Mouse (Mus musculus) limb, embryonic 14.5 days (tissue): ENCODE data around the gene Gm21973. TPM values are rescaled to one million over a fixed set of nuclear protein-coding genes. Genes with fewer than 3 reads are reported as not detected.

Experiments
- ATAC-seq: fragments of 200-750 bp; cut with Nextera tagmentation; 2 replicates; pipeline ENCODE4 v1.8.0; 2017; ENCODE audit warnings: low read depth, moderate number of reproducible peaks, moderate TSS enrichment; ENCODE audit not compliant: low FRiP score
- DNase-seq: peaks from one replicate; pipeline ENCODE4 v3.0.0-alpha.2; 2015; ENCODE audit warnings: low spot score
- H3K27ac ChIP-seq: fragments of 300-500 bp; sonication (generic); replicated peaks from 2 replicates; pipeline ENCODE4 v1.5.1; 2014; ENCODE audit warnings: low read depth, mild to moderate bottlenecking, low read length, moderate library complexity, mixed read lengths
- H3K27me3 ChIP-seq: fragments of 300-500 bp; sonication (generic); 2 replicates; pipeline ENCODE4 v1.6.1; 2014; ENCODE audit warnings: low read length, mixed read lengths; ENCODE audit not compliant: control insufficient read depth, insufficient read depth
- H3K36me3 ChIP-seq: fragments of 300-500 bp; sonication (generic); 2 replicates; pipeline ENCODE4 v1.6.1; 2014; ENCODE audit warnings: mild to moderate bottlenecking, low read length, moderate library complexity, mixed read lengths; ENCODE audit not compliant: control insufficient read depth, insufficient read depth
- H3K4me1 ChIP-seq: fragments of 300-500 bp; sonication (generic); 2 replicates; pipeline ENCODE4 v1.6.1; 2014; ENCODE audit warnings: antibody characterized with exemption, low read length, mixed read lengths; ENCODE audit not compliant: control insufficient read depth, insufficient read depth
- H3K4me2 ChIP-seq: fragments of 300-500 bp; sonication (generic); replicated peaks from 2 replicates; pipeline ENCODE4 v1.6.1; 2014; ENCODE audit warnings: low read depth, mild to moderate bottlenecking, low read length, moderate library complexity; ENCODE audit not compliant: severe bottlenecking
- H3K4me3 ChIP-seq: fragments of 300-500 bp; sonication (generic); replicated peaks from 2 replicates; pipeline ENCODE4 v1.5.1; 2014; ENCODE audit warnings: low read length
- H3K9ac ChIP-seq: fragments of 300-500 bp; sonication (generic); 2 replicates; pipeline ENCODE4 v1.6.1; 2014; ENCODE audit warnings: mild to moderate bottlenecking, low read depth, low read length, moderate library complexity; ENCODE audit not compliant: severe bottlenecking
- H3K9me3 ChIP-seq: fragments of 300-500 bp; sonication (generic); 2 replicates; pipeline ENCODE4 v1.6.1; 2016; ENCODE audit warnings: low read length; ENCODE audit not compliant: control insufficient read depth
- POLR2A ChIP-seq: fragments of 200-500 bp; IDR thresholded peaks from 2 replicates; pipeline ENCODE4 v1.8.0; 2012; ENCODE audit warnings: inconsistent platforms, mild to moderate bottlenecking, moderate library complexity, borderline replicate concordance; ENCODE audit not compliant: insufficient read depth, insufficient read length; ENCODE audit errors: extremely low read depth
- WGBS: fragments of 180-500 bp; shearing (Covaris S2); extraction: QIAGEN DNeasy Blood & Tissue Kit; methylation state at CpG from one replicate; pipeline ENCODE4 v1.1.7; 2014; 5-methylcytosine and 5-hydroxymethylcytosine counted together
- polyA plus RNA-seq, 2 experiments: library from polyadenylated mRNA; depleted of rRNA in 1 of 2; stranded (reverse) in 1 of 2; unstranded in 1 of 2; fragments of >200 nt; fragmentation: Nextera tagmentation in 1 of 2; extraction: Ambion mirVana in 1 of 2; gene quantifications; 2 replicates each; pipeline versions ENCODE4 v1.2.1 to v1.2.3; 2012 to 2014

The Gm21973 gene
- polyA plus RNA-seq (2012; rRNA removed) (not detected in 2 replicates), polyA plus RNA-seq (2014; fragmentation: Nextera tagmentation; extraction: Ambion mirVana) (not detected in 2 replicates)

GRCm38 (mm10) chr15:10325080-10325479 is at the start of gene Gm21973:
Gene Gm21973 (plus strand): TSS chr15:10325380.
- Histone ChIP-seq H3K4me2 (no peak within 1 kb of the TSS), H3K36me3 (no peaks in the 10 kb centered on the region), H3K9ac (no peak within 1 kb of the TSS), H3K4me1 (no peaks in the 10 kb centered on the region), H3K27me3 (no peaks in the 10 kb centered on the region), H3K27ac (no peak within 1 kb of the TSS), H3K9me3 (no peaks in the 10 kb centered on the region), H3K4me3 (no peak within 1 kb of the TSS)
- DNase-seq (no peak), ATAC-seq (no peak)
- no peak for TF ChIP-seq POLR2A
- WGBS, result 87% methylated on average over 2 of the region's 2 CpGs

- H3K27me3 ChIP-seq, result no peaks in the 10 kb centered on the region
- no peaks in the 10 kb centered on the region for H3K36me3 ChIP-seq
- no peak for DNase-seq
- no peaks in the 10 kb centered on the region for H3K4me1 ChIP-seq
- no peak for ATAC-seq
- no peak for TF ChIP-seq POLR2A
- no peak overlapping the region for H3K4me3 ChIP-seq
- H3K9me3 ChIP-seq, result no peaks in the 10 kb centered on the region
- no peak overlapping the region for H3K9ac ChIP-seq
- no peak overlapping the region for H3K4me2 ChIP-seq
- no peak overlapping the region for H3K27ac ChIP-seq
These were observed 48.8 kb upstream of the Gm21973 start for GRCm38 (mm10) chr15:10276386-10276785.

GRCm38 (mm10) chr15:10277461-10277860 is 47.7 kb upstream of the Gm21973 start:
- Histone ChIP-seq H3K27ac (no peak overlapping the region), H3K4me1 (no peaks in the 10 kb centered on the region), H3K27me3 (no peaks in the 10 kb centered on the region), H3K36me3 (no peaks in the 10 kb centered on the region), H3K4me2 (no peak overlapping the region), H3K4me3 (no peak overlapping the region), H3K9me3 (no peaks in the 10 kb centered on the region), H3K9ac (no peak overlapping the region)
- no peak for TF ChIP-seq POLR2A
- ATAC-seq (no peak), DNase-seq (no peak)
- WGBS, result 81% methylated on average over 4 of the region's 4 CpGs

- Histone ChIP-seq H3K4me1 (no peaks in the 10 kb centered on the region), H3K4me2 (no peak overlapping the region), H3K4me3 (no peak overlapping the region), H3K27me3 (no peaks in the 10 kb centered on the region), H3K9me3 (no peaks in the 10 kb centered on the region), H3K9ac (no peak overlapping the region), H3K36me3 (no peaks in the 10 kb centered on the region), H3K27ac (no peak overlapping the region)
- no peak for ATAC-seq
- TF ChIP-seq POLR2A, result no peak
- DNase-seq, result no peak
- WGBS, result 78% methylated on average over 5 of the region's 5 CpGs
These were observed 43.6 kb upstream of the Gm21973 start for GRCm38 (mm10) chr15:10281546-10281945.

- H3K27me3 ChIP-seq, result no peaks in the 10 kb centered on the region
- ATAC-seq (no peak), DNase-seq (no peak)
- H3K9me3 ChIP-seq, result no peaks in the 10 kb centered on the region
- H3K27ac ChIP-seq, result no peak overlapping the region
- no peak for TF ChIP-seq POLR2A
- no peaks in the 10 kb centered on the region for H3K36me3 ChIP-seq
- no peak overlapping the region for H3K4me2 ChIP-seq
- no peak overlapping the region for H3K4me3 ChIP-seq
- no peak overlapping the region for H3K9ac ChIP-seq
- no peaks in the 10 kb centered on the region for H3K4me1 ChIP-seq
These were observed 41.5 kb upstream of the Gm21973 start for GRCm38 (mm10) chr15:10283661-10284060.

GRCm38 (mm10) chr15:10296570-10296969 is 28.6 kb upstream of the Gm21973 start:
- H3K9ac ChIP-seq, result no peak overlapping the region

More at GRCm38 (mm10) chr15:10296570-10296969, 28.6 kb upstream of the Gm21973 start:
- Histone ChIP-seq H3K27me3 (no peaks in the 10 kb centered on the region), H3K4me3 (no peak overlapping the region), H3K9me3 (no peaks in the 10 kb centered on the region), H3K4me1 (no peaks in the 10 kb centered on the region), H3K36me3 (no peaks in the 10 kb centered on the region), H3K4me2 (no peak overlapping the region), H3K27ac (no peak overlapping the region)
- DNase-seq (no peak), ATAC-seq (no peak)
- WGBS, result 88% methylated on average over 1 of the region's 1 CpGs
- no peak for TF ChIP-seq POLR2A
